In the genomic region with DNA sequence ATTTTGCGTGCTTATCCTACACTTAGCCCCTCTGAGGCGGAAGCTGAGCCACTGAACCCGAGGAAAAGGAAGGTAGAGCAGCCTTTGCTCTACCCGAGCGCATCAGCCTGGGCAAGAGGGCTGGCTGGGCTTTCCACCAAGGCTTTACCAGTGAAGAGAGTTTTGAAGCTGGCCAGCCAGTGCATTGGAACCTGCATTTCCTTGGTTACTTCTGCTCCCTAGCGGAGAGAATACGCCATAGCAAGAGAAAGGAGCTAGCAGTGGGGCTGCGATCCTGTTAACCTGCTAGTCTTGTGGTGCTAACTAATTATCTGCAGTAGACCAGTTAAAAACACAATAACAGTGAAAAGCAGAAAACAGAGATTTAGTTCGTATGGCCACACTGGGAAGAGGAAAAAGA, we compare ENCODE assay signal across 9 mouse cellular contexts. TPM values are rescaled to one million over a fixed set of nuclear protein-coding genes. Genes with fewer than 3 reads are reported as not detected.
DNase-seq lines count a peak whose midpoint lies in the region; ATAC-seq lines count a peak whose summit lies in the region.
"Had no signal": no experiment of that assay in that cellular context is flagged by ENCODE, and none has a peak within 500 bp of the region (broad histone marks: within the 10 kb centered on the region; RNA-seq: fewer than 3 reads in every experiment).

No protein-coding gene starts in this region.

- H3K4me1 ChIP-seq in forebrain, embryonic 11.5 days (replicated peaks; ENCODE audit: control insufficient read depth, insufficient read depth, low read length), result no peaks in the 10 kb centered on the region
- no peaks in the 10 kb centered on the region for H3K4me1 ChIP-seq in forebrain, embryonic 15.5 days
- H3K4me1 ChIP-seq in neural tube, embryonic 14.5 days (ENCODE audit: control insufficient read depth, insufficient read depth, low read length), result no peaks in the 10 kb centered on the region
- H3K4me1 ChIP-seq in neural tube, embryonic 15.5 days, result no peaks in the 10 kb centered on the region

- no peaks in the 10 kb centered on the region; the same call in 1 of the 2 replicates for H3K36me3 ChIP-seq in forebrain, embryonic 11.5 days (ENCODE audit: control insufficient read depth, insufficient read depth, low read length)
- H3K36me3 ChIP-seq in forebrain, embryonic 15.5 days, result peaks cover 8% of the 10 kb centered on the region; the same call in 1 of the 2 replicates
- H3K36me3 ChIP-seq in neural tube, embryonic 14.5 days (ENCODE audit: control insufficient read depth, insufficient read depth, low read length), result no peaks in the 10 kb centered on the region; the same call in 1 of the 2 replicates
- H3K36me3 ChIP-seq in neural tube, embryonic 15.5 days, result 0 out of 2 replicates have a peak, but pooled peaks cover 3% of the 10 kb centered on the region

- H3K4me2 ChIP-seq in forebrain, embryonic 11.5 days (ENCODE audit: low read depth, low read length, severe bottlenecking), result no peak overlapping the region
- no peak overlapping the region for H3K4me2 ChIP-seq in forebrain, embryonic 15.5 days (replicated peaks)
- no peak overlapping the region for H3K4me2 ChIP-seq in neural tube, embryonic 14.5 days (ENCODE audit: low read depth, low read length)
- no peak overlapping the region for H3K4me2 ChIP-seq in neural tube, embryonic 15.5 days

- no peaks in the 10 kb centered on the region for H3K27me3 ChIP-seq in forebrain, embryonic 11.5 days (ENCODE audit: control insufficient read depth, insufficient read depth, low read length)
- no peaks in the 10 kb centered on the region for H3K27me3 ChIP-seq in forebrain, embryonic 15.5 days
- no peaks in the 10 kb centered on the region for H3K27me3 ChIP-seq in neural tube, embryonic 14.5 days (ENCODE audit: control insufficient read depth, insufficient read depth, low read length)
- H3K27me3 ChIP-seq in neural tube, embryonic 15.5 days (replicated peaks), result no peaks in the 10 kb centered on the region

- H3K9me3 ChIP-seq in forebrain, embryonic 11.5 days (ENCODE audit: control insufficient read depth, low read length), result no peaks in the 10 kb centered on the region
- H3K9me3 ChIP-seq in forebrain, embryonic 15.5 days, result no peaks in the 10 kb centered on the region
- no peaks in the 10 kb centered on the region for H3K9me3 ChIP-seq in neural tube, embryonic 14.5 days (ENCODE audit: control insufficient read depth, low read length)
- no peaks in the 10 kb centered on the region for H3K9me3 ChIP-seq in neural tube, embryonic 15.5 days (replicated peaks)

- no peak for ATAC-seq in forebrain, embryonic 11.5 days (replicated peaks; ENCODE audit: low FRiP score)
- no peak for ATAC-seq in forebrain, embryonic 15.5 days (replicated peaks)
- ATAC-seq in neural tube, embryonic 14.5 days (ENCODE audit: low read depth), result peak; percentile 31; the same call in 1 of the 2 replicates
- ATAC-seq in neural tube, embryonic 15.5 days (ENCODE audit: low FRiP score), result no peak
- 0 out of 2 replicates have a peak, but pooled peaks have one; percentile 9 for ATAC-seq in neutrophil, adult 5-6 weeks (ENCODE audit: extremely low read depth, insufficient number of reproducible peaks, low FRiP score, poor library complexity, severe bottlenecking)

- 72% methylated on average over 9 of the region's 9 CpGs for WGBS in forebrain, embryonic 11.5 days
- WGBS in forebrain, embryonic 15.5 days, result 70% methylated on average over 9 of the region's 9 CpGs
- 77% methylated on average over 9 of the region's 9 CpGs for WGBS in neural tube, embryonic 14.5 days
- WGBS in neural tube, embryonic 15.5 days, result 81% methylated on average over 9 of the region's 9 CpGs

- H3K27ac ChIP-seq in forebrain, embryonic 11.5 days (ENCODE audit: low read depth, low read length), result no peak overlapping the region
- no peak overlapping the region for H3K27ac ChIP-seq in forebrain, embryonic 15.5 days (replicated peaks)
- no peak overlapping the region for H3K27ac ChIP-seq in neural tube, embryonic 14.5 days (ENCODE audit: low read depth, low read length)
- H3K27ac ChIP-seq in neural tube, embryonic 15.5 days (replicated peaks), result no peak overlapping the region

- peak; percentile 53 for DNase-seq in forebrain, embryonic 11.5 days (ENCODE audit: low spot score)
- peak; percentile 48 for DNase-seq in embryo, embryonic 10.5 days (ENCODE audit: low spot score)
- peak; percentile 74 for DNase-seq in layer of hippocampus, adult 11-12 months (ENCODE audit: low spot score)
- no peak for DNase-seq in spleen, adult 12 weeks (ENCODE audit: low spot score)

- no peak overlapping the region for H3K9ac ChIP-seq in forebrain, embryonic 11.5 days (ENCODE audit: low read length)
- no peak overlapping the region for H3K9ac ChIP-seq in forebrain, embryonic 15.5 days (replicated peaks)
- no peak overlapping the region for H3K9ac ChIP-seq in neural tube, embryonic 14.5 days (replicated peaks; ENCODE audit: low read depth, low read length)
- H3K9ac ChIP-seq in neural tube, embryonic 15.5 days (replicated peaks), result no peak overlapping the region

- H3K4me3 ChIP-seq in forebrain, embryonic 11.5 days (ENCODE audit: low read depth, low read length), result no peak overlapping the region
- no peak overlapping the region for H3K4me3 ChIP-seq in forebrain, embryonic 15.5 days
- no peak overlapping the region for H3K4me3 ChIP-seq in neural tube, embryonic 14.5 days (ENCODE audit: low read depth, low read length)
- H3K4me3 ChIP-seq in neural tube, embryonic 15.5 days (replicated peaks), result no peak overlapping the region

RNA-seq across cellular contexts. Expression of gene Cflar, which starts 35.6 kb away (rescaled TPM):
- 21.3 and 24.1 TPM in 2 replicates for polyA plus RNA-seq in forebrain, embryonic 11.5 days (2014; fragmentation: Nextera tagmentation; extraction: Ambion mirVana)
- polyA plus RNA-seq in forebrain, embryonic 15.5 days (2015; fragmentation: Nextera tagmentation; extraction: Ambion mirVana), result 18.9 and 20.6 TPM in 2 replicates
- 16.3 and 17.7 TPM in 2 replicates for polyA plus RNA-seq in neural tube, embryonic 14.5 days (2014; fragmentation: Nextera tagmentation; extraction: Ambion mirVana)
- polyA plus RNA-seq in neural tube, embryonic 15.5 days (2015; fragmentation: Nextera tagmentation; extraction: Ambion mirVana), result 15.3 and 20.0 TPM in 2 replicates
- 175 and 180 TPM in 2 replicates for total RNA-seq in neutrophil, adult 5-6 weeks (2017)

RNA-seq across cellular contexts. Expression of gene Casp8, which starts 48.3 kb away (rescaled TPM):
- polyA plus RNA-seq in forebrain, embryonic 11.5 days (2014; fragmentation: Nextera tagmentation; extraction: Ambion mirVana), result 11.9 and 12.6 TPM in 2 replicates
- 4.6 and 5.6 TPM in 2 replicates for polyA plus RNA-seq in forebrain, embryonic 15.5 days (2015; fragmentation: Nextera tagmentation; extraction: Ambion mirVana)
- polyA plus RNA-seq in neural tube, embryonic 14.5 days (2014; fragmentation: Nextera tagmentation; extraction: Ambion mirVana), result 2.1 and 6.7 TPM in 2 replicates
- 5.6 and 17.2 TPM in 2 replicates for polyA plus RNA-seq in neural tube, embryonic 15.5 days (2015; fragmentation: Nextera tagmentation; extraction: Ambion mirVana)
- 90.5 and 99.0 TPM in 2 replicates for total RNA-seq in neutrophil, adult 5-6 weeks (2017)

RNA-seq across cellular contexts. Expression of gene Als2cr12, which starts 51.1 kb away (rescaled TPM):
- polyA plus RNA-seq in forebrain, embryonic 11.5 days (2014; fragmentation: Nextera tagmentation; extraction: Ambion mirVana), result not detected in 2 replicates
- polyA plus RNA-seq in forebrain, embryonic 15.5 days (2015; fragmentation: Nextera tagmentation; extraction: Ambion mirVana), result not detected in 2 replicates
- polyA plus RNA-seq in neural tube, embryonic 14.5 days (2014; fragmentation: Nextera tagmentation; extraction: Ambion mirVana), result 0.11 TPM in 1 of 2 replicates, not detected in the other
- polyA plus RNA-seq in neural tube, embryonic 15.5 days (2015; fragmentation: Nextera tagmentation; extraction: Ambion mirVana), result not detected in 2 replicates
- total RNA-seq in neutrophil, adult 5-6 weeks (2017), result 0.35 TPM in 1 of 2 replicates, not detected in the other
- polyA plus RNA-seq: heart, embryonic 14.5 days had no signal

Comparison
In these comparisons a context has a peak if more than half of its experiments do, and no peak if none do; other contexts are left out.
1. ATAC-seq: peak in neural tube, embryonic 14.5 days (single experiment) and neutrophil, adult 5-6 weeks (single experiment); none in forebrain, embryonic 11.5 days (single experiment), forebrain, embryonic 15.5 days (single experiment) and neural tube, embryonic 15.5 days (single experiment).